Mouse (Mus musculus): ENCODE measurements at regions not wholly inside any gene's neighbourhood (a gene's known extent, or its start where the extent isn't known, plus 50 kb on each side); places are given as distances from the start of the nearest gene placed in this dataset.
A peak's percentile ranks its signal among the peaks of the same experiment; 100 is the strongest.

- no peak for DNase-seq (ENCODE audit: low spot score in 2 of 2)
Measured at GRCm38 (mm10) chr10:30265129-30265528, 64.8 kb upstream of the Cenpw start.

GRCm38 (mm10) chr10:30259716-30260115 is 59.4 kb upstream of the Cenpw start:
- DNase-seq (ENCODE audit: low spot score in 2 of 2): no peak

- DNase-seq (ENCODE audit: low spot score in 2 of 2): peak in 1 of 2 experiments; percentile 13
Measured at GRCm38 (mm10) chr10:30257889-30258288, 57.5 kb upstream of the Cenpw start.
